Mouse (Mus musculus) retina, adult 2 months (tissue): ENCODE data around the gene Prorsd1.

Experiments used
- DNase-seq: peaks from one replicate; pipeline ENCODE4 v3.0.0-alpha.2; 2012; ENCODE audit warnings: low read depth, low spot score

Gene Prorsd1

DNA sequence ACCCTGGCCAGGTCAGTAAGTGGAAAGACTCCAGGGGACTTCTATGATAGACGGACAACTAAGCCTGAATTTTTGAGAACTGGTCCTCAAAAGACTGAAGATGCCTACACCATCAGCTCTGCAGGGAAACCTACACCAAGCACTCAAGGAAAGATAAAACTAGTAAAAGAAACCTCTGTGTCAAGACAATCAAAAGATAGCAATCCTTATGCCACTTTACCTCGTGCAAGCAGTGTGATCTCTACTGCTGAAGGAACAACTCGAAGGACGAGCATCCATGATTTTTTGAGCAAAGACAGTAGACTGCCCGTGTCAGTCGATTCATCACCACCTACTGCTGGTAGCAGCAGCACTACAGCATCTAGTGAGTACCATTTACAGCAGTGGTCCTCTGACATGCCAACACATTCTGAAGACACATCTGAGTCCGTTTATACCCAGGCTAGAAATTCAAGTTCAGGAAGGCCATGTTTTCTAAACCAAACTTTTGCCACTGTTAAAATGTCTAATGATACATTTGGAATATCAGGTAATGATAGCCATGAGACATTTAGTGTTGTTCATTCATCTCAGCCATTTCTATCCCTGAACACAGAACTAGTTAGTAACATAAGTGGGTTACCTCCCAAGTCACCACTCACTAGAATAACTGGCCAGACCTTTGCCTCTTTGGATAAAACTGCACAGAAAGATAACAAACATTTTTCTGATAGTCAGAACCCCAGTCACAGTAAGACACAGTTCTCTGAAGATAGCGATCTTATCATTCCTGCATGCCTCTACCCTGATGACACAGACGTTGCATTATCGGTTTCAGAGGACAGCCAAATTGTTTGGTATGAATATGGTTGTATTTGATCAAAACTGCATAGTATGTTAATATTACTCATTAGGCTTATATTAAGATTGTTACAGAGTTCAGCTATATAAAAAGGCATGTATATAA, 10.6 kb downstream of the Prorsd1 start:
- DNase-seq = no peak

DNA sequence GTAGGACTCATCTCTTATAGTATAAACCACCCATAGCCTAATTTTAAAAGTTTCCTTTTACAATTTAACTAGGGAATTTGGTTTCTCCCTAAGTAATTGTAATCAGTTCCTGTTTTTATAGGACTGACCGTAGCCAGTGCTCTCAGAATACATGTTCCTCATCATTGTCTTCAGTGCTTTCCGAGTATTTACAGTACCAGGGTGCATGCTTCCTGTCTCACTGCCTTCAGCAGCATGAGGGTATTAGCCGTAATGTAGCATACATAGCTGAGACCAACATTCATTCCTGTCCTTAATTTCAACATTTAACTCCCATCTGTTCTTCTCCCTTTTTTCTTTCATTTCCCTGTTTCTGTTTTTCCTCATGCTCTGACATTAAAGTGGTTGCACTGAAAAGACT, 17.9 kb downstream of the Prorsd1 start:
- DNase-seq = no peak

DNA sequence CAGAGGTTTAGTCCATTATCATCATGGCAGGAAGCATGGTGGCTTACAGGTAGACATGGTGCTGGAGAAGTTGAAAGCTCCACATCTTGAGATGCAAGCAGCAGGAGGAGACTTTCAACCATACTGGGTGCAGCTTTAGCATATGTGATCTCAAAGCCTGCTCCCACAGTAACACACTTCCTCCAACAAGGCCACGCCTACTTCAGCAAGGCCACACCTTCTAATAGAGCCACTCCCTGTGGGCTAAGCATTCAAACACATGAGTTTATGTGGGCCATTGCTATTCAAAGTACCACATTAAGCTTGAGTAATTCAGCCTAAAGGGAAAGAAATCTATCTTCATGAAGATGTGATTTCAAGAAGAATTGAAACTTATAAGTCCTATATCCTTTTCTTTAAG, 21.7 kb downstream of the Prorsd1 start:
- no peak for DNase-seq

DNA sequence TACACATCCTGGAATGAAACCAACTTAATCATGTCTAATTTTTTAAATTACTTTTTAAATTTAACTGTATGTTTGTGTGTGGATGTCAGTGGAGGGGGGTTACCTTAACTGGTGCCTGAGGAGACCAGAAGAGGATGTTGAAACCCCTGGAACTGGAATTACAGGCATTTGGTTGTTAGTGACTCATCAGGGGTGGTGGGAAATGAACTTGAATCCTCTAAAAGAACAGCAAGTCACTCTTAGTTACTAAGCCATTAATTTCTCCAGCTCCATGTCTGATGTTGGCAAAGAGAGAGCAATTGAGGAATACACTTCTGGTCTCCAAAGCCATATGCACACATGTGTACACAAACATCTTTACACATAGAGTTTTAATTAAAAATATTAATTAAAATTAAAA, 40.2 kb downstream of the Prorsd1 start:
- no peak for DNase-seq
